Mouse (Mus musculus) liver, adult 2 months (tissue): ENCODE data around the gene Tlk1.

Source experiments
- CTCF ChIP-seq: fragments of 200-500 bp; IDR thresholded peaks from 2 replicates; pipeline ENCODE4 v1.5.1; 2011; ENCODE audit warnings: low read depth, low read length, control low read depth
- POLR2A ChIP-seq: fragments of 200-500 bp; IDR thresholded peaks from 2 replicates; pipeline ENCODE4 v1.6.1; 2011; ENCODE audit warnings: low read length, control low read depth; ENCODE audit not compliant: insufficient read depth; ENCODE audit errors: extremely low read depth

DNA sequence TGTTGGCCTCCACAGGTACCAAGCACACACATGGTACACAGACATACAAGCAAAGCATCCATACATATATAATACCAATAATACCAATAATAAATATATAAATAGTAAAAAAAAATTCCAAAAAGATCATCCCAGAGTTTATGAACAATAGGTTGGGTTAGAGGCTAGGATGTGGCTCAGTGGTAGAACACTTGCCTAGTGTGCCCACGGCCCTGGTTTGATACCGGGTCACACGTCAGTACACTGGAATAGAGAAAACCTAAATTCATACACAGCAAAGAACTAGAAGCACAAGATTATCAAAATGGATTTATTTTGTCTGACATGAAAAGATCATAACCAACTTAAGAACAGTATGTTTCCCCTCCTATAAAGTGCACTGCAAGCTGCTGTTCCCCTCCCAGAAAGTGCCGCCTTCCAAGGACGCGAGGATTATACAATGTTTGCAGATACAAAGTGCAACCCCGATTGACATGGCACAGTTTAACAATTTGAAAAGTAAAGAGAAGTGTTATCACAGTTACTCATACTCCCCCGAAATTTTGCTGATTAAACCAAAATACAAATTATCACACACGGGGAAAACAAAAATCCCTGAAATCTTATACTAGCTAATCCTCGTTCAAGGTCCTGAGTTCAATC is 6.3 kb upstream of the Tlk1 start:
- TF ChIP-seq CTCF: no peak
- TF ChIP-seq POLR2A: no peak
